Mouse (Mus musculus) embryonic facial prominence, embryonic 10.5 days (tissue): ENCODE measurements at regions not wholly inside any gene's neighbourhood (a gene's known extent, or its start where the extent isn't known, plus 50 kb on each side); places are given as distances from the start of the nearest gene placed in this dataset.
A peak's percentile ranks its signal among the peaks of the same experiment; 100 is the strongest.

Source experiments
- DNase-seq: peaks from one replicate; pipeline ENCODE4 v3.0.0-alpha.2; 2017; ENCODE audit warnings: low spot score
- H3K27ac ChIP-seq: fragments of 300-500 bp; sonication (generic); replicated peaks from 2 replicates; pipeline ENCODE4 v1.5.1; 2016; ENCODE audit warnings: mild to moderate bottlenecking
- H3K27me3 ChIP-seq: fragments of 300-500 bp; sonication (generic); replicated peaks from 2 replicates; pipeline ENCODE4 v1.6.1; 2016; ENCODE audit warnings: low read depth, mild to moderate bottlenecking; ENCODE audit not compliant: poor library complexity, severe bottlenecking
- H3K36me3 ChIP-seq: fragments of 300-500 bp; sonication (generic); replicated peaks from 2 replicates; pipeline ENCODE4 v1.6.1; 2016; ENCODE audit warnings: mild to moderate bottlenecking, moderate library complexity
- H3K4me1 ChIP-seq: fragments of 300-500 bp; sonication (generic); 2 replicates; pipeline ENCODE4 v1.6.1; 2016
- H3K4me3 ChIP-seq: fragments of 300-500 bp; sonication (generic); 2 replicates; pipeline ENCODE4 v1.5.1; 2016; ENCODE audit warnings: mild to moderate bottlenecking, moderate library complexity
- H3K9me3 ChIP-seq: fragments of 300-500 bp; sonication (generic); 2 replicates; pipeline ENCODE4 v1.6.1; 2016; ENCODE audit warnings: mild to moderate bottlenecking
- WGBS: fragments of 180-500 bp; shearing (Covaris S2); methylation state at CpG from one replicate; pipeline ENCODE4 v1.1.7; 2016; 5-methylcytosine and 5-hydroxymethylcytosine counted together

DNA sequence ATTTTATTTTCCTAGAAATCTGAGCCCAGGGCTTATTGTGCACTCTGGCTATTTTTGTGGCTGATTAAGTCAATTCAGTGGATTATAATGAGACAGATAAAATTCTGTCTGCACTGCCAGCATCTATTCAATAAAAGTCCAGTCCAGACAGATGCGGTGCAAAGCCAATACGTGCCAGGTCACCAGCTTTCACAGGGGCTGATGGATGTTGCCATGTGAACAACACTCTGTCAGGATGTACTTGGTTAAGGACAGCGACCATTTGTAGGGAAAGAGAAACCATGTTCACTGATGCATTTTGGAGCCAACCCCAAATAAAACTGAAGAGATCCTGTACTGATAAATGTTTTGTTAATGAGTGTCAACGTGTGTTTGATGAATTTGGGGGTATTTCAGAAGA is 285.0 kb upstream of the Gnpda2 start:
- 77% methylated on average over 4 of the region's 4 CpGs for whole genome bisulfite sequencing
- no peak for DNase-seq
- no peaks in the 10 kb centered on the region for H3K9me3 ChIP-seq
- no peaks in the 10 kb centered on the region for H3K4me1 ChIP-seq
- no peak overlapping the region for H3K27ac ChIP-seq
- H3K36me3 ChIP-seq: no peaks in the 10 kb centered on the region
- H3K27me3 ChIP-seq: no peaks in the 10 kb centered on the region
- H3K4me3 ChIP-seq: no peak overlapping the region

- H3K36me3 ChIP-seq: no peaks in the 10 kb centered on the region
- H3K4me3 ChIP-seq: no peak overlapping the region
- WGBS: 86% methylated on average over 3 of the region's 3 CpGs
- no peaks in the 10 kb centered on the region for H3K27me3 ChIP-seq
- DNase-seq: no peak
- H3K9me3 ChIP-seq: no peaks in the 10 kb centered on the region
- H3K27ac ChIP-seq: no peak overlapping the region
- no peaks in the 10 kb centered on the region for H3K4me1 ChIP-seq
Observed at GRCm38 (mm10) chr5:69863027-69863426, 270.9 kb upstream of the Gnpda2 start.

DNA sequence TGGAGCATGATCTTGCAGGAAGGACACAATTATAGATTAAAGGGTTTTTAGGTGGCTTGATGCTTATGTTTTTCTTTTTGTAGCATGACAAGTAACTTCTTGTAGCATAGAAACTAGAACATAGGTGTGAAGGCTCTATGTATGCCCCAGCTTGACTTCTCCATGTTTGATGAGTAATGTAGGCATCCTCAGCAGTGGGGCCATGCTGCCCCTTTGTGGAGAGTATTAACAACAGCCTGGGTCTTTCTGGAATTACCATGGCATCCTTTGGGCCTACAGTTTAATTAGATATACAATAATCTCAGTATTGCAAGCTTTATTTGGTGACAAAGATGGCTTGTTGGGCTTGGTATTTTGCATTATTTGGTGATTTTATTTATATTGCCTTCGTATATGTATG is 252.7 kb upstream of the Gnpda2 start:
- WGBS: 64% methylated on average over 1 of the region's 1 CpGs
- Histone ChIP-seq H3K4me3 (no peak overlapping the region), H3K27ac (no peak overlapping the region)

GRCm38 (mm10) chr5:69837947-69838710 is 246.0 kb upstream of the Gnpda2 start:
- Histone ChIP-seq H3K4me3 (no peak overlapping the region), H3K9me3 (no peaks in the 10 kb centered on the region), H3K4me1 (no peaks in the 10 kb centered on the region), H3K36me3 (no peaks in the 10 kb centered on the region), H3K27ac (no peak overlapping the region), H3K27me3 (no peaks in the 10 kb centered on the region)
- no peak for DNase-seq
- WGBS: 73% methylated on average over 7 of the region's 7 CpGs

More for the DNA sequence above, 252.7 kb upstream of the Gnpda2 start:
- no peaks in the 10 kb centered on the region for H3K9me3 ChIP-seq
- H3K4me1 ChIP-seq: no peaks in the 10 kb centered on the region
- H3K36me3 ChIP-seq: no peaks in the 10 kb centered on the region
- no peak for DNase-seq
- H3K27me3 ChIP-seq: no peaks in the 10 kb centered on the region

- DNase-seq: no peak
- Histone ChIP-seq H3K27ac (no peak overlapping the region), H3K9me3 (no peaks in the 10 kb centered on the region), H3K36me3 (no peaks in the 10 kb centered on the region), H3K4me1 (no peaks in the 10 kb centered on the region), H3K4me3 (no peak overlapping the region), H3K27me3 (no peaks in the 10 kb centered on the region)
- 91% methylated on average over 8 of the region's 8 CpGs for WGBS
Observed at GRCm38 (mm10) chr5:69836356-69836755, 244.2 kb upstream of the Gnpda2 start.

- no peaks in the 10 kb centered on the region for H3K27me3 ChIP-seq
- no peak overlapping the region for H3K27ac ChIP-seq
- WGBS: 74% methylated on average over 8 of the region's 8 CpGs
- DNase-seq: no peak
- no peak overlapping the region for H3K4me3 ChIP-seq
- no peaks in the 10 kb centered on the region for H3K36me3 ChIP-seq
- no peaks in the 10 kb centered on the region for H3K4me1 ChIP-seq
- H3K9me3 ChIP-seq: no peaks in the 10 kb centered on the region
Observed at GRCm38 (mm10) chr5:69835162-69835561, 243.0 kb upstream of the Gnpda2 start.

- no peak overlapping the region for H3K27ac ChIP-seq
- H3K36me3 ChIP-seq: no peaks in the 10 kb centered on the region
- WGBS: 78% methylated on average over 4 of the region's 4 CpGs
- H3K27me3 ChIP-seq: no peaks in the 10 kb centered on the region
- no peaks in the 10 kb centered on the region for H3K9me3 ChIP-seq
- DNase-seq: no peak
- H3K4me1 ChIP-seq: peaks cover 9% of the 10 kb centered on the region
- no peak overlapping the region for H3K4me3 ChIP-seq
Observed at GRCm38 (mm10) chr5:69817778-69818177, 225.6 kb upstream of the Gnpda2 start.

- Histone ChIP-seq H3K9me3 (no peaks in the 10 kb centered on the region), H3K27me3 (no peaks in the 10 kb centered on the region), H3K4me3 (no peak overlapping the region), H3K27ac (no peak overlapping the region), H3K4me1 (peaks cover 9% of the 10 kb centered on the region), H3K36me3 (no peaks in the 10 kb centered on the region)
- no peak for DNase-seq
- WGBS: 63% methylated on average over 5 of the region's 5 CpGs
Observed at GRCm38 (mm10) chr5:69817035-69817434, 224.9 kb upstream of the Gnpda2 start.

DNA sequence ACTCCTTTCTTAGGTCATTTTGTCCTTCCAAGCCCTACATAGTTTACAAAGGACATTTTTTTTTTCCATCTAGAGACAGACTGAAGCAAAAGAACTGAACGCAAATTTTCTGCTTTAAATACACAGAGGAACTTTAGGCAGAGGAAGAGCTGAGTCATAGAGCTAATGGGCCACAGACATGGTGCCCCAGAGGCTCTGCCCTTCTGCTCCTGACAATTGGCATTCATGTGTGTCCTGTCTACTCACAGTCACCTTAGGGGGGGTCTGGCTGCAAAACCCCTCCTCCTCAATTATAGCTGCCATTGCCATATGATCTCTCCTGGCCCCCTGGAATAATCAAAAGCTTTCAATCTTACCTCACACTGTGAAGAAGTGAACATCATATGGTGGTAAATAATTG is 223.2 kb upstream of the Gnpda2 start:
- Histone ChIP-seq H3K27me3 (no peaks in the 10 kb centered on the region), H3K4me3 (no peak overlapping the region), H3K36me3 (no peaks in the 10 kb centered on the region), H3K27ac (no peak overlapping the region), H3K4me1 (peaks cover 9% of the 10 kb centered on the region), H3K9me3 (no peaks in the 10 kb centered on the region)
- DNase-seq: peak; percentile 30
- 21% methylated on average over 1 of the region's 1 CpGs for WGBS

DNA sequence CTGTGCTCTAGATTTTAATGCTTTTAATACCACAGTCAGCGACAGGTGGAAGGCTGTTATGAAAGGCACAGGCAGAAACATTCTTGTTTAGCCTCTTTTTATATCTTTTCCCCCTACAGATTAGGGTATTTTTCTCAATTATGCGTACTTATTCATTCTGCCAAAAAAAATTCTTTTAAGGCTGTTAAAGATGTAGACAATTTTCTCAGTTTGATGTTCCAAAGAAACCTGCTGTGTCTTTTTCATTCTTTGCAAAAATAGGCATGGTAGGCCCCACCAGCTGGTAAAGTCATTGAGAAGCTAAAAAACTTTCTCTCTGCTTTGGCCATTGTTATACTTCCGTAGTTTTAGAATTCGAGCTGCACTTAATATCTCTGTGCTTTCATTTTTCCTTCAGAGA is 210.5 kb upstream of the Gnpda2 start:
- DNase-seq: no peak
- H3K27ac ChIP-seq: no peak overlapping the region
- H3K27me3 ChIP-seq: no peaks in the 10 kb centered on the region
- H3K36me3 ChIP-seq: no peaks in the 10 kb centered on the region
- H3K9me3 ChIP-seq: no peaks in the 10 kb centered on the region
- H3K4me1 ChIP-seq: no peaks in the 10 kb centered on the region
- H3K4me3 ChIP-seq: no peak overlapping the region
- 87% methylated on average over 4 of the region's 4 CpGs for WGBS

DNA sequence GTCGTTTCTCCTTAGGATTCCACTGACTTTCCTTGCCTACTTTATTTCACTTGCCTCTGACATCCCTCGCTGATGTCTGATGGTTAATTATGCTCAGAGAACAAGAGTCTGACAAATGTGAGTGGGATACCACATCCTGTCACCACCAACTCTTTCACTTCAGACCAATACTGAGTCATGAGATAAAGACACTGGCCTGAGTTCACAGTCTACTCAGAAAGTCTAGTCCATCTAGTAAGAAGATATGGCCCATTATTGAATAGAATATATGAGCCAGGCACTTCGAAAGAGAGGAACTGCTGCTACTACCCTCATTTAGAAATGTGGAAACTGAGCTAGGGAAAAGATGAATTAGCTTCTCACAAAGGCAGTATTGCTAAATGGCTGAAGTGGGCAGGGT is 210.0 kb upstream of the Gnpda2 start:
- Histone ChIP-seq H3K27me3 (no peaks in the 10 kb centered on the region), H3K27ac (no peak overlapping the region), H3K36me3 (no peaks in the 10 kb centered on the region), H3K4me3 (no peak overlapping the region), H3K9me3 (no peaks in the 10 kb centered on the region), H3K4me1 (no peaks in the 10 kb centered on the region)
- no peak for DNase-seq
- WGBS: 83% methylated on average over 3 of the region's 3 CpGs

- WGBS: 83% methylated on average over 3 of the region's 3 CpGs
- Histone ChIP-seq H3K27ac (no peak overlapping the region), H3K27me3 (no peaks in the 10 kb centered on the region), H3K9me3 (no peaks in the 10 kb centered on the region), H3K4me1 (no peaks in the 10 kb centered on the region), H3K36me3 (no peaks in the 10 kb centered on the region), H3K4me3 (no peak overlapping the region)
- no peak for DNase-seq
Observed at GRCm38 (mm10) chr5:69795316-69795715, 203.2 kb upstream of the Gnpda2 start.

GRCm38 (mm10) chr5:69794641-69795040 is 202.5 kb upstream of the Gnpda2 start:
- 79% methylated on average over 2 of the region's 2 CpGs for whole genome bisulfite sequencing
- no peaks in the 10 kb centered on the region for H3K36me3 ChIP-seq
- H3K27ac ChIP-seq: no peak overlapping the region
- no peak for DNase-seq
- no peak overlapping the region for H3K4me3 ChIP-seq
- no peaks in the 10 kb centered on the region for H3K27me3 ChIP-seq
- no peaks in the 10 kb centered on the region for H3K9me3 ChIP-seq
- no peaks in the 10 kb centered on the region for H3K4me1 ChIP-seq
